Mouse (Mus musculus): ENCODE measurements around the gene Dhx35.

DNA sequence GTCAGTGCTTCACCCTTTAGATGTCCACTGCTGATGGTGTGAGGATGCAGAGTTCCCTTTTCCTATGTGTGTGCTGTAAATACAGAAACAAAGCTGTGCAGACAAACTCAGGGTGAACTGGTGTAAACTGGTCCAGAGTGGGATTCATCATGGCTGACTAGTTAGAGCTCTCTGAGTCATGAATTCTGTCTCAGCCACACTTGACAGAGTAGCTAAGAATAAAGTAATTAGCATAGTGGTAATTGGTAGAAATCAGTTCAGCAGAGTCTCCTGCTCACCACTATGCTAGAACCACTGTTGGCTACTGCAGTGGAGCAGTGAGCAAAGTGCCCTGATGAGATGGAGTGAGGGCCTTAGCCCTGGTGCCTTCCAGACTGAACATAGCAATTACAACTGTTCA, 21.1 kb downstream of the Dhx35 start:
- no peak for TF ChIP-seq CTCF (IDR thresholded peaks at IDR 0.05; ENCODE audit: low read depth)
- no peak for TF ChIP-seq EP300 (IDR thresholded peaks at IDR 0.05; ENCODE audit: low read depth)
